Mouse (Mus musculus) CD4-positive naive resting alpha-beta T cell, adult 76 days (primary cell): ENCODE results near the gene Gm13285. TPM values are rescaled to one million over a fixed set of nuclear protein-coding genes. Genes with fewer than 3 reads are reported as not detected.

ENCODE experiments used
- total RNA-seq: library from RNA; stranded (reverse); gene quantifications from one replicate; pipeline ENCODE4 v1.2.4, GENCODE M21; 2023

Gene Gm13285
- total RNA-seq, 1 experiment from 2014 or later: not detected

Other genes with a start within 250 kb of the Gm13285 start
- not detected for gene Ifna15, start 241.4 kb upstream of the Gm13285 start, total RNA-seq
- not detected for gene Ifna14, start 227.9 kb upstream of the Gm13285 start, total RNA-seq
- gene Ifna9, start 207.3 kb upstream of the Gm13285 start, total RNA-seq: not detected
- not detected for gene Ifna12, start 196.3 kb upstream of the Gm13285 start, total RNA-seq
- not detected for gene C87499, start 165.3 kb upstream of the Gm13285 start, total RNA-seq
- not detected for gene Ifna13, start 155.2 kb upstream of the Gm13285 start, total RNA-seq
- not detected for gene Ifna16, start 122.7 kb upstream of the Gm13285 start, total RNA-seq
- gene Ifna2, start 115.8 kb upstream of the Gm13285 start, total RNA-seq: not detected
- gene Ifnab, start 108.3 kb upstream of the Gm13285 start, total RNA-seq: not detected
- 2.1 TPM for gene Gm26566, start 77.9 kb upstream of the Gm13285 start, total RNA-seq
- 46.0 TPM for gene Klhl9, start 77.2 kb upstream of the Gm13285 start, total RNA-seq
- not detected for gene Gm13271, start 44.8 kb upstream of the Gm13285 start, total RNA-seq
- not detected for gene Gm13283, start 39.5 kb upstream of the Gm13285 start, total RNA-seq
- not detected for gene Gm13290, start 25.8 kb upstream of the Gm13285 start, total RNA-seq
- not detected for gene Gm13289, start 22.7 kb upstream of the Gm13285 start, total RNA-seq
- not detected for gene Gm13272, start 19.8 kb upstream of the Gm13285 start, total RNA-seq
- not detected for gene Ifnz, start 17.5 kb upstream of the Gm13285 start, total RNA-seq
- not detected for gene Gm13276, start 14.0 kb upstream of the Gm13285 start, total RNA-seq
- gene Gm13277, start 11.0 kb upstream of the Gm13285 start, total RNA-seq: not detected
- not detected for gene Gm13278, start 8.1 kb upstream of the Gm13285 start, total RNA-seq
- not detected for gene Gm13275, start 5.2 kb upstream of the Gm13285 start, total RNA-seq
- gene Gm13279, start 2.3 kb upstream of the Gm13285 start, total RNA-seq: not detected
- not detected for gene Gm13287, start 3.6 kb downstream of the Gm13285 start, total RNA-seq
- not detected for gene Gm13288, start 5.9 kb downstream of the Gm13285 start, total RNA-seq
- gene Ifna7, start 16.6 kb downstream of the Gm13285 start, total RNA-seq: not detected
- gene Ifna11, start 20.3 kb downstream of the Gm13285 start, total RNA-seq: not detected
- gene Ifna6, start 27.8 kb downstream of the Gm13285 start, total RNA-seq: not detected
- gene Ifna5, start 35.9 kb downstream of the Gm13285 start, total RNA-seq: not detected
- not detected for gene Ifna4, start 42.2 kb downstream of the Gm13285 start, total RNA-seq
- gene Ifna1, start 50.4 kb downstream of the Gm13285 start, total RNA-seq: not detected
- not detected for gene Ifne, start 80.5 kb downstream of the Gm13285 start, total RNA-seq